In genomic region chr2:181568272-181569008, GRCm38 (mm10) we compare ENCODE assay signal across 8 mouse cellular contexts. TPM values are rescaled to one million over a fixed set of nuclear protein-coding genes. Genes with fewer than 3 reads are reported as not detected.
DNase-seq lines count a peak whose midpoint lies in the region; ATAC-seq and TF ChIP-seq lines count a peak whose summit lies in the region.

No protein-coding gene starts in this region.

- no peaks in the 10 kb centered on the region for H3K9me3 ChIP-seq in hindbrain, embryonic 11.5 days (ENCODE audit: control insufficient read depth, low read length)
- H3K9me3 ChIP-seq in hindbrain, embryonic 16.5 days (ENCODE audit: control insufficient read depth, low read length) = no peaks in the 10 kb centered on the region; the same call in 1 of the 2 replicates
- H3K9me3 ChIP-seq in ES-Bruce4 (replicated peaks; ENCODE audit: control insufficient read depth, insufficient read depth, low read length, poor library complexity, severe bottlenecking) = no peaks in the 10 kb centered on the region

- H3K4me3 ChIP-seq in hindbrain, embryonic 11.5 days (ENCODE audit: low read depth, low read length) = no peak overlapping the region
- H3K4me3 ChIP-seq in hindbrain, embryonic 16.5 days (ENCODE audit: low read length) = no peak overlapping the region
- no peak overlapping the region for H3K4me3 ChIP-seq in ES-Bruce4 (ENCODE audit: low read depth, low read length)

- no peak overlapping the region for H3K27ac ChIP-seq in hindbrain, embryonic 11.5 days (ENCODE audit: low read depth, low read length)
- no peak overlapping the region for H3K27ac ChIP-seq in hindbrain, embryonic 16.5 days (ENCODE audit: low read depth, low read length)
- no peak overlapping the region for H3K27ac ChIP-seq in ES-Bruce4 (ENCODE audit: insufficient read depth, low read length)

- no peaks in the 10 kb centered on the region for H3K36me3 ChIP-seq in hindbrain, embryonic 11.5 days (ENCODE audit: control insufficient read depth, insufficient read depth, low read length)
- H3K36me3 ChIP-seq in hindbrain, embryonic 16.5 days (ENCODE audit: control insufficient read depth, insufficient read depth, low read length) = no peaks in the 10 kb centered on the region
- no peaks in the 10 kb centered on the region for H3K36me3 ChIP-seq in ES-Bruce4 (ENCODE audit: control insufficient read depth, insufficient read depth, low read length, poor library complexity, severe bottlenecking)

- no peaks in the 10 kb centered on the region for H3K27me3 ChIP-seq in hindbrain, embryonic 11.5 days (ENCODE audit: control insufficient read depth, insufficient read depth, low read length)
- H3K27me3 ChIP-seq in hindbrain, embryonic 16.5 days (replicated peaks; ENCODE audit: control insufficient read depth, insufficient read depth, low read length) = no peaks in the 10 kb centered on the region
- no peaks in the 10 kb centered on the region for H3K27me3 ChIP-seq in ES-Bruce4 (ENCODE audit: control insufficient read depth, insufficient read depth, low read length, poor library complexity, severe bottlenecking)

- 82% methylated on average over 7 of the region's 7 CpGs for WGBS in hindbrain, embryonic 11.5 days
- 77% methylated on average over 7 of the region's 7 CpGs for WGBS in hindbrain, embryonic 16.5 days

- DNase-seq in hindbrain, embryonic 11.5 days (ENCODE audit: low spot score) = peak; percentile 60
- peak; percentile 73 for DNase-seq in c-Kit-positive CD71-positive TER-119-negative erythroid progenitor cells, embryonic 14.5 days (ENCODE audit: low read depth)
- peak; percentile 48 for DNase-seq in lung, postnatal 25 days (ENCODE audit: low spot score)
- DNase-seq in frontal cortex, postnatal 25 days (ENCODE audit: low spot score in 2 of 2) = no peak
- DNase-seq in Muller cell, postnatal 12 days (ENCODE audit: inconsistent ontology term) = no peak

- no peak for TF ChIP-seq EP300 in ES-Bruce4 (IDR thresholded peaks at IDR 0.05; ENCODE audit: insufficient read depth, low read depth, low read length)

- no peak for TF ChIP-seq POLR2A in ES-Bruce4 (IDR thresholded peaks at IDR 0.05; ENCODE audit: insufficient read depth, low read length)

- ATAC-seq in hindbrain, embryonic 11.5 days (ENCODE audit: low FRiP score) = no peak
- ATAC-seq in hindbrain, embryonic 16.5 days = no peak
- ATAC-seq in inflammation-experienced regulatory T-cells, adult 6 months = peak; percentile 58

- H3K4me1 ChIP-seq in hindbrain, embryonic 11.5 days (replicated peaks; ENCODE audit: control insufficient read depth, insufficient read depth, low read length) = no peaks in the 10 kb centered on the region
- H3K4me1 ChIP-seq in hindbrain, embryonic 16.5 days (ENCODE audit: control insufficient read depth, insufficient read depth, low read depth, low read length) = no peaks in the 10 kb centered on the region
- no peaks in the 10 kb centered on the region for H3K4me1 ChIP-seq in ES-Bruce4 (ENCODE audit: control insufficient read depth, insufficient read depth, low read length)

- no peak overlapping the region for H3K4me2 ChIP-seq in hindbrain, embryonic 11.5 days (replicated peaks; ENCODE audit: low read depth, low read length)
- no peak overlapping the region for H3K4me2 ChIP-seq in hindbrain, embryonic 16.5 days (ENCODE audit: low read length)

- TF ChIP-seq CTCF in ES-Bruce4 (IDR thresholded peaks at IDR 0.05; ENCODE audit: low read depth, low read length) = peak; percentile 60

- no peak overlapping the region for H3K9ac ChIP-seq in hindbrain, embryonic 11.5 days (ENCODE audit: low read depth, low read length)
- H3K9ac ChIP-seq in hindbrain, embryonic 16.5 days (ENCODE audit: low read depth, low read length) = no peak overlapping the region
- H3K9ac ChIP-seq in ES-Bruce4 (ENCODE audit: low read depth, poor library complexity, severe bottlenecking) = no peak overlapping the region

RNA-seq across cellular contexts. Expression of gene Uckl1, which starts 16.3 kb away (rescaled TPM):
- polyA plus RNA-seq in hindbrain, embryonic 11.5 days (2014; fragmentation: Nextera tagmentation; extraction: Ambion mirVana) = 54.1 and 57.7 TPM in 2 replicates
- 58.5 and 59.4 TPM in 2 replicates for polyA plus RNA-seq in hindbrain, embryonic 16.5 days (2015; fragmentation: Nextera tagmentation; extraction: Ambion mirVana)
- 37.1 and 37.5 TPM in 2 replicates for polyA plus RNA-seq in ES-Bruce4 (2011; ENCODE audit: insufficient read depth, insufficient read length, low read depth, missing spikeins)
- polyA plus RNA-seq in inflammation-experienced regulatory T-cells, adult 6 months (2017; shearing (Covaris generic)) = 100 to 1,000 TPM; 108 to 199 (median 172) TPM

RNA-seq across cellular contexts. Expression of gene Prpf6, which starts 23.2 kb away (rescaled TPM):
- 66.5 and 78.1 TPM in 2 replicates for polyA plus RNA-seq in hindbrain, embryonic 11.5 days (2014; fragmentation: Nextera tagmentation; extraction: Ambion mirVana)
- 57.3 and 63.6 TPM in 2 replicates for polyA plus RNA-seq in hindbrain, embryonic 16.5 days (2015; fragmentation: Nextera tagmentation; extraction: Ambion mirVana)
- 80.1 and 80.4 TPM in 2 replicates for polyA plus RNA-seq in ES-Bruce4 (2011; ENCODE audit: insufficient read depth, insufficient read length, low read depth, missing spikeins)
- polyA plus RNA-seq in inflammation-experienced regulatory T-cells, adult 6 months (2017; shearing (Covaris generic)) = 10 to 100 TPM; 57.4 to 96.0 (median 81.2) TPM

RNA-seq across cellular contexts. Expression of gene Zfp512b, which starts 24.2 kb away (rescaled TPM):
- polyA plus RNA-seq in hindbrain, embryonic 11.5 days (2014; fragmentation: Nextera tagmentation; extraction: Ambion mirVana) = 25.4 and 30.8 TPM in 2 replicates
- polyA plus RNA-seq in hindbrain, embryonic 16.5 days (2015; fragmentation: Nextera tagmentation; extraction: Ambion mirVana) = 44.9 and 65.1 TPM in 2 replicates
- 14.6 and 14.7 TPM in 2 replicates for polyA plus RNA-seq in ES-Bruce4 (2011; ENCODE audit: insufficient read depth, insufficient read length, low read depth, missing spikeins)
- 10 to 100 TPM; 11.6 to 43.1 (median 25.3) TPM for polyA plus RNA-seq in inflammation-experienced regulatory T-cells, adult 6 months (2017; shearing (Covaris generic))

RNA-seq across cellular contexts. Expression of gene Samd10, which starts 30.6 kb away (rescaled TPM):
- polyA plus RNA-seq in hindbrain, embryonic 11.5 days (2014; fragmentation: Nextera tagmentation; extraction: Ambion mirVana) = 75.9 and 77.7 TPM in 2 replicates
- polyA plus RNA-seq in hindbrain, embryonic 16.5 days (2015; fragmentation: Nextera tagmentation; extraction: Ambion mirVana) = 192 and 201 TPM in 2 replicates
- 12.5 and 14.7 TPM in 2 replicates for polyA plus RNA-seq in ES-Bruce4 (2011; ENCODE audit: insufficient read depth, insufficient read length, low read depth, missing spikeins)
- 10 to 100 TPM in 2 of 3 experiments, 1 to 10 TPM in 1; 9.4 to 14.3 (median 10.4) TPM for polyA plus RNA-seq in inflammation-experienced regulatory T-cells, adult 6 months (2017; shearing (Covaris generic))

RNA-seq across cellular contexts. Expression of gene Dnajc5, which starts 48.2 kb away (rescaled TPM):
- 97.1 and 104 TPM in 2 replicates for polyA plus RNA-seq in hindbrain, embryonic 11.5 days (2014; fragmentation: Nextera tagmentation; extraction: Ambion mirVana)
- polyA plus RNA-seq in hindbrain, embryonic 16.5 days (2015; fragmentation: Nextera tagmentation; extraction: Ambion mirVana) = 284 and 286 TPM in 2 replicates
- 58.7 and 59.0 TPM in 2 replicates for polyA plus RNA-seq in ES-Bruce4 (2011; ENCODE audit: insufficient read depth, insufficient read length, low read depth, missing spikeins)
- 10 to 100 TPM; 37.5 to 41.7 (median 39.3) TPM for polyA plus RNA-seq in inflammation-experienced regulatory T-cells, adult 6 months (2017; shearing (Covaris generic))

Comparison
In these comparisons a context has a peak if more than half of its experiments do, and no peak if none do; other contexts are left out.
1. DNase-seq: peak in hindbrain, embryonic 11.5 days (single experiment), c-Kit-positive CD71-positive TER-119-negative erythroid progenitor cells, embryonic 14.5 days (single experiment) and lung, postnatal 25 days (single experiment); none in frontal cortex, postnatal 25 days (0 of 2) and Muller cell, postnatal 12 days (single experiment).